Mouse (Mus musculus) G1E (cell line): ENCODE measurements around the gene Dscaml1.

Source experiments
- CTCF ChIP-seq: IDR thresholded peaks from 2 replicates; pipeline ENCODE4 v1.5.1; 2012; ENCODE audit warnings: low read depth, low read length, inconsistent platforms, mixed read lengths
- GATA1 ChIP-seq: IDR thresholded peaks from 2 replicates; pipeline ENCODE4 v1.6.1; 2012; ENCODE audit warnings: borderline replicate concordance, low read length, inconsistent platforms, mixed read lengths
- GATA2 ChIP-seq: IDR thresholded peaks from 2 replicates; pipeline ENCODE4 v1.6.1; 2012; ENCODE audit warnings: low read depth, low read length, inconsistent platforms, borderline replicate concordance
- POLR2AphosphoS5 ChIP-seq: IDR thresholded peaks from 2 replicates; pipeline ENCODE4 v1.6.1; 2012; ENCODE audit warnings: low read depth, low read length, inconsistent platforms; ENCODE audit not compliant: insufficient replicate concordance
- TAL1 ChIP-seq: conservative IDR thresholded peaks from 2 replicates; pipeline ENCODE4 v1.6.1; 2012; ENCODE audit warnings: low read depth, low read length, inconsistent platforms, mixed read lengths

- no peak for TF ChIP-seq GATA1
- TF ChIP-seq CTCF, result no peak
- TF ChIP-seq TAL1, result no peak
- TF ChIP-seq GATA2, result no peak
- no peak for TF ChIP-seq POLR2AphosphoS5
Observed at GRCm38 (mm10) chr9:45496944-45497343, 70.5 kb downstream of the Dscaml1 start.
